Mouse (Mus musculus) kidney, embryonic 15.5 days (tissue): Measurements from ENCODE around the gene Ppp1r16b. TPM values are rescaled to one million over a fixed set of nuclear protein-coding genes. Genes with fewer than 3 reads are reported as not detected.

Source experiments
- ATAC-seq: fragments of 200-750 bp; cut with Nextera tagmentation; replicated peaks from 2 replicates; pipeline ENCODE4 v1.8.0; 2017; ENCODE audit warnings: moderate TSS enrichment; ENCODE audit not compliant: low FRiP score
- H3K27ac ChIP-seq: fragments of 300-500 bp; sonication (generic); 2 replicates; pipeline ENCODE4 v1.5.1; 2015; ENCODE audit warnings: mild to moderate bottlenecking, inconsistent platforms
- H3K27me3 ChIP-seq: fragments of 300-500 bp; sonication (generic); 2 replicates; pipeline ENCODE4 v1.6.1; 2015; ENCODE audit warnings: inconsistent platforms
- H3K36me3 ChIP-seq: fragments of 300-500 bp; sonication (generic); 2 replicates; pipeline ENCODE4 v1.6.1; 2015; ENCODE audit warnings: inconsistent platforms
- H3K4me1 ChIP-seq: fragments of 300-500 bp; sonication (generic); 2 replicates; pipeline ENCODE4 v1.6.1; 2015; ENCODE audit warnings: inconsistent platforms
- H3K4me2 ChIP-seq: fragments of 300-500 bp; sonication (generic); 2 replicates; pipeline ENCODE4 v1.6.1; 2015; ENCODE audit warnings: moderate library complexity, mild to moderate bottlenecking, inconsistent platforms
- H3K4me3 ChIP-seq: fragments of 300-500 bp; sonication (generic); replicated peaks from 2 replicates; pipeline ENCODE4 v1.5.1; 2015; ENCODE audit warnings: mild to moderate bottlenecking, inconsistent platforms
- H3K9ac ChIP-seq: fragments of 300-500 bp; sonication (generic); 2 replicates; pipeline ENCODE4 v1.6.1; 2015; ENCODE audit warnings: mild to moderate bottlenecking, inconsistent platforms
- H3K9me3 ChIP-seq: fragments of 300-500 bp; sonication (generic); replicated peaks from 2 replicates; pipeline ENCODE4 v1.6.1; 2016; ENCODE audit warnings: inconsistent platforms
- WGBS: fragments of 180-500 bp; shearing (Covaris S2); methylation state at CpG from one replicate; pipeline ENCODE4 v1.1.7; 2015; ENCODE audit warnings: mixed read lengths; 5-methylcytosine and 5-hydroxymethylcytosine counted together
- polyA plus RNA-seq: library from polyadenylated mRNA; unstranded; fragments of >200 nt; fragmentation: Nextera tagmentation; extraction: Ambion mirVana; gene quantifications from 2 replicates; pipeline ENCODE4 v1.2.1, GENCODE M21; 2015

The Ppp1r16b gene
- polyA plus RNA-seq, 1 experiment from 2014 or later: 14.9 TPM

GRCm38 (mm10) chr2:158717551-158718418, 52.6 kb downstream of the Ppp1r16b start:
- Histone ChIP-seq H3K4me3 (no peak overlapping the region), H3K9ac (no peak overlapping the region), H3K27ac (no peak overlapping the region), H3K4me2 (no peak overlapping the region), H3K9me3 (no peaks in the 10 kb centered on the region), H3K27me3 (no peaks in the 10 kb centered on the region), H3K36me3 (no peaks in the 10 kb centered on the region), H3K4me1 (peaks cover 7% of the 10 kb centered on the region; the same call in 1 of the 2 replicates)
- 82% methylated on average over 5 of the region's 5 CpGs for WGBS
- no peak for ATAC-seq

- Histone ChIP-seq H3K9ac (no peak overlapping the region), H3K27me3 (no peaks in the 10 kb centered on the region), H3K27ac (no peak overlapping the region), H3K4me1 (peaks cover 13% of the 10 kb centered on the region; the same call in 1 of the 2 replicates), H3K4me2 (no peak overlapping the region), H3K4me3 (no peak overlapping the region), H3K36me3 (no peaks in the 10 kb centered on the region), H3K9me3 (no peaks in the 10 kb centered on the region)
- 0 out of 2 replicates have a peak, but pooled peaks have one; percentile 19 for ATAC-seq
- 81% methylated on average over 12 of the region's 12 CpGs for WGBS
Measured at GRCm38 (mm10) chr2:158718816-158719549, 53.8 kb downstream of the Ppp1r16b start.

GRCm38 (mm10) chr2:158720715-158721370, 55.6 kb downstream of the Ppp1r16b start:
- Histone ChIP-seq H3K9me3 (no peaks in the 10 kb centered on the region), H3K4me3 (no peak overlapping the region), H3K4me1 (peaks cover 13% of the 10 kb centered on the region; the same call in 1 of the 2 replicates), H3K9ac (no peak overlapping the region), H3K27me3 (no peaks in the 10 kb centered on the region), H3K4me2 (no peak overlapping the region), H3K27ac (no peak overlapping the region), H3K36me3 (no peaks in the 10 kb centered on the region)
- no peak for ATAC-seq
- 76% methylated on average over 16 of the region's 16 CpGs for WGBS

GRCm38 (mm10) chr2:158721481-158721880, 56.3 kb downstream of the Ppp1r16b start:
- H3K9me3 ChIP-seq: no peaks in the 10 kb centered on the region
- peaks cover 8% of the 10 kb centered on the region; the same call in 1 of the 2 replicates for H3K4me1 ChIP-seq
- no peaks in the 10 kb centered on the region for H3K27me3 ChIP-seq
- no peak for ATAC-seq
- H3K36me3 ChIP-seq: no peaks in the 10 kb centered on the region
- 64% methylated on average over 3 of the region's 3 CpGs for WGBS
- peak overlapping the region; percentile 45; the same call in 1 of the 2 replicates for H3K27ac ChIP-seq
- no peak overlapping the region for H3K9ac ChIP-seq
- no peak overlapping the region for H3K4me3 ChIP-seq
- no peak overlapping the region for H3K4me2 ChIP-seq

GRCm38 (mm10) chr2:158722135-158722534, 56.9 kb downstream of the Ppp1r16b start:
- no peak for ATAC-seq
- H3K9me3 ChIP-seq: no peaks in the 10 kb centered on the region
- no peaks in the 10 kb centered on the region for H3K27me3 ChIP-seq
- peaks cover 8% of the 10 kb centered on the region; the same call in 1 of the 2 replicates for H3K4me1 ChIP-seq
- no peak overlapping the region for H3K9ac ChIP-seq
- H3K27ac ChIP-seq: no peak overlapping the region; the same call in 1 of the 2 replicates
- no peaks in the 10 kb centered on the region for H3K36me3 ChIP-seq
- H3K4me3 ChIP-seq: no peak overlapping the region
- H3K4me2 ChIP-seq: no peak overlapping the region
- 67% methylated on average over 4 of the region's 4 CpGs for WGBS

GRCm38 (mm10) chr2:158722991-158723551, 57.9 kb downstream of the Ppp1r16b start:
- ATAC-seq: no peak

GRCm38 (mm10) chr2:158723806-158724205, 58.6 kb downstream of the Ppp1r16b start:
- Histone ChIP-seq H3K4me3 (no peak overlapping the region), H3K9me3 (no peaks in the 10 kb centered on the region), H3K9ac (no peak overlapping the region), H3K36me3 (no peaks in the 10 kb centered on the region), H3K4me1 (peaks cover 8% of the 10 kb centered on the region; the same call in 1 of the 2 replicates), H3K4me2 (no peak overlapping the region), H3K27ac (peak overlapping the region; percentile 70; the same call in 1 of the 2 replicates), H3K27me3 (no peaks in the 10 kb centered on the region)
- WGBS: 30% methylated on average over 6 of the region's 6 CpGs
- no peak for ATAC-seq

More at GRCm38 (mm10) chr2:158722991-158723551, 57.9 kb downstream of the Ppp1r16b start:
- no peaks in the 10 kb centered on the region for H3K36me3 ChIP-seq
- peaks cover 8% of the 10 kb centered on the region; the same call in 1 of the 2 replicates for H3K4me1 ChIP-seq
- H3K9me3 ChIP-seq: no peaks in the 10 kb centered on the region
- H3K4me2 ChIP-seq: no peak overlapping the region
- no peak overlapping the region for H3K9ac ChIP-seq
- H3K27me3 ChIP-seq: no peaks in the 10 kb centered on the region
- 50% methylated on average over 6 of the region's 6 CpGs for WGBS
- peak overlapping the region; percentile 70 for H3K27ac ChIP-seq
- no peak overlapping the region for H3K4me3 ChIP-seq

GRCm38 (mm10) chr2:158726252-158726651, 61.1 kb downstream of the Ppp1r16b start:
- Histone ChIP-seq H3K4me3 (no peak overlapping the region), H3K4me1 (peaks cover 8% of the 10 kb centered on the region; the same call in 1 of the 2 replicates), H3K27me3 (no peaks in the 10 kb centered on the region), H3K36me3 (no peaks in the 10 kb centered on the region), H3K9ac (no peak overlapping the region), H3K27ac (no peak overlapping the region), H3K9me3 (no peaks in the 10 kb centered on the region), H3K4me2 (no peak overlapping the region)
- WGBS: 69% methylated on average over 6 of the region's 6 CpGs
- ATAC-seq: no peak

- no peak for ATAC-seq
- H3K9me3 ChIP-seq: no peaks in the 10 kb centered on the region
- H3K4me3 ChIP-seq: no peak overlapping the region
- H3K4me2 ChIP-seq: no peak overlapping the region
- H3K9ac ChIP-seq: no peak overlapping the region
- H3K4me1 ChIP-seq: peaks cover 14% of the 10 kb centered on the region; the same call in 1 of the 2 replicates
- H3K27ac ChIP-seq: no peak overlapping the region
- no peaks in the 10 kb centered on the region for H3K27me3 ChIP-seq
- no peaks in the 10 kb centered on the region for H3K36me3 ChIP-seq
- WGBS: 41% methylated on average over 7 of the region's 7 CpGs
Measured at GRCm38 (mm10) chr2:158728061-158728815, 63.0 kb downstream of the Ppp1r16b start.

GRCm38 (mm10) chr2:158730896-158731295, 65.7 kb downstream of the Ppp1r16b start:
- ATAC-seq: no peak
- Histone ChIP-seq H3K27me3 (no peaks in the 10 kb centered on the region), H3K9me3 (no peaks in the 10 kb centered on the region), H3K36me3 (no peaks in the 10 kb centered on the region), H3K4me1 (peaks cover 25% of the 10 kb centered on the region), H3K27ac (no peak overlapping the region), H3K9ac (no peak overlapping the region), H3K4me2 (no peak overlapping the region), H3K4me3 (no peak overlapping the region)
- WGBS: 56% methylated on average over 3 of the region's 3 CpGs

GRCm38 (mm10) chr2:158732521-158732920, 67.3 kb downstream of the Ppp1r16b start:
- H3K27ac ChIP-seq: no peak overlapping the region
- H3K9me3 ChIP-seq: no peaks in the 10 kb centered on the region
- ATAC-seq: no peak
- no peaks in the 10 kb centered on the region for H3K27me3 ChIP-seq
- H3K36me3 ChIP-seq: no peaks in the 10 kb centered on the region
- no peak overlapping the region for H3K4me3 ChIP-seq
- no peak overlapping the region for H3K9ac ChIP-seq
- H3K4me2 ChIP-seq: no peak overlapping the region
- WGBS: 58% methylated on average over 9 of the region's 9 CpGs
- peaks cover 25% of the 10 kb centered on the region for H3K4me1 ChIP-seq
